Mouse (Mus musculus) left cerebral cortex, adult 9 months (tissue): ENCODE results near the gene Epb41l4b.

ENCODE experiments used
- DNase-seq, 2 experiments: peaks; one replicate each; pipeline ENCODE4 v3.0.0; 2022; ENCODE audit warnings: low spot score in 2 of 2

Gene Epb41l4b

DNA sequence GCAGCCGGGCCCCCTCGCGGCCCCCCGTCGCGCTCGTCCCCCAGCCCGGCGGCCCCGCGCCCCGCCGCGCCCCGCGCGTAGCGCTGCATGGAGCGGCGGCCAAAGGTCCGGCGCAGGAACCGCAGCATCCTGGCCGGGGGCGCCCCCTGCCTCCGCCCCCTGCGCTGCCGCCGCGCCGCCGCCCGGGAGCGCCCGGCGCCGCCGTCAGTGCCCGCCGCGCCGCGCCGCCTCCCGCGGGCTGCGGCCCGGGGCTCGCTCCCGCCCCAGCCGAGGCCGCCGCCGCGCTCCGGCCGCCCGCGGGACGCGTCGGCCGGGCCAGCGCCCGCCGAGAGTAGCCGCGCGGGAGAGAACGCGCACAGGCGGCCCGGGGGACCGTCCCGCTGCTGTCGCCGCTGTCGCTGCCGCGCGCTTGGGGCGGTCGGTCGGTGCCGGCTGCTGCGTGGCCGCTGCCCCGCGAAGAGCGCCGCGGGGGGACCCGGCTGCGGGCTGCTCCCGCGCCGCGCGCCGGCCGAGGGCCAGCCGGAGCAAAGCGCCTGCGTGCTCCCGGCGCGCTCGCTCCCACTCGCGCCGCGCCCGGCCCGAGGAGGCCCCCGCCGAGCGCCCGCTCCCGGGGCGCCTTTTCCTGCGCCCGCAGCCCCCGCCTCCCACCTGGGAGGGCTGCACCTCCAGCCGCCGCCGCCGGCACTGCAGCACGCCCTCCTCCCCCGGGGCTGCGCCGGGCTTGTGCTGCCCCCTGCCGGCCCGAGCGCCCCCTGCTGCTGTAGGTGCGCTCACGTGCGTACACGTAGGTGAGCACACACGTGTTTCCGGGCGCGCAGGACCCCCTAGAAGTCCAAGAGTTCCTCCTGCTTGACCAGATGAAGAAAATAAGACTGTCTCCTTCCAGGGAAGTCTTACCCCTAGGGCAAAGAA, at the start of gene Epb41l4b:
TSS of gene Epb41l4b (minus strand) at position 412 of the 912 bp plus-strand sequence.
- peak in 1 of 2 experiments; percentile 73 for DNase-seq

DNA sequence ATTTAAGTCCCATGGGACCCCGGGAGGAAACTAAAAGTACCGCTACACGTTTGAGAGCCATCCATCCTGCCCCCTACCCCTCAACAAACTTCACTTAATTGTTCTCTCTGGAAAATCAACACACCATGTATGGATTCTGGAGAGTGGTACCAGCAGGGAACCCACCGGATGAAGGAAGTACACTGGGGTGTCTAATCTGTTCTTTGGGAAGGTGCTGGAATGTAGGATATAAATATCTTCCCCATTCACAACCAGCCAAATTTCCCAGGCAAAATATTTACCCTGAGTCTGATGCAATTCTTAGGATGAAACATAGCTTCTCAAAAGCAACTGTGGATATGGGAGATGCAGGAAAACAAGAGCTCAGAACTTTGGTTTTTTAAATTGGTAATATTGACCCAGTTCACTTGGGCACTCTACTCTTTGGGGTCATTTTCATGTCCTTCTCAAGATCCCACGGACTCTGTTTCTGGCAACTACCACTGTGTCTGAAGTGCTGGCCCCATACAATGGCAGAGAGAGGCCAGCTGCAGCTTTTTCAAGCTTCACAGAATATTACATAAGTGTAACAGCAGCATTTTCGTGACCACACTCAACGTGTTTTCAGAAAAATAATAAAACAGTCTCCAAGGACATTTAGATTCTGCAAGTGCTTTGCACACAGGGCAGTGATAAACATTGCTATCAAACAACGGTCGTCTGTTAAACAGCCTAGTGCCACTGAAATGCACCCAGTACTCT, 48.5 kb upstream of the Epb41l4b start:
- DNase-seq = no peak

DNA sequence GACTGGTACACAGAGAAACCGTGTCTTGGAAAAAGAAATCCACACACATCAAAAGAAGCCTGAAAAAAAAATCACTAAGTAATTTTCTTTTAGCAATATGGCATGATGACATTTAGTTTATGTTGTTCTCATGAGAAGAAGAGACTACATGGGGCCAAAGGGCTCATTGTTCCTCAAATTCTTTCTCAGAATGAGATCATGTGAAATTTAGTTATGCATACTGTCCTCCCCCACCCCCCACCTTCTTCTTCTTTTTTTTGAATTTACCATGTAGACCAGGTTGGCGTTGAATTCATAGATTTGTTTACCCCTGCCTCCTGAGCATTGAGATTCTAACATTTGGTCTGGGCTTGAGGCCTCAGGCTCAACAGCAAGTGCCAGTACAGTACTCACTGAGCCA, 46.6 kb upstream of the Epb41l4b start:
- DNase-seq = no peak

DNA sequence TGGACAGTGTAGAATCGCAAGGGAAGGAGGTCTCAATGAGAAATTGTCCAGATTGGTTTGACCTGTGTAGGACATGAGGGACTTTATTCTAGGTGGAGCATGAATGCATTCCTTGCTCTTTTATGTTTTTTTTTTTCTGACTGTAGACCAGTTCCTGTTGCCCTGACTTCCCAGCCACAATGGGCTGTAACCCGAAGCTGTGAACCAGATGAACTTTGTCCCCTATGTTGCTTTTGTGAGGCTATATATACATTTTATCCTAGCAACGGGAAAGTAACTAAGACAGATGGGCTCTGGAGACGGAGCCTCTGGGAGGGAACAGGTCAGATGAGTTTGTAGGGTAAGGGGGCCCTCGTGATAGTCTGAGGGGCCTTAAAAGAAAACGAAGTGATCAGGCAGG, 42.8 kb upstream of the Epb41l4b start:
- DNase-seq = no peak

DNA sequence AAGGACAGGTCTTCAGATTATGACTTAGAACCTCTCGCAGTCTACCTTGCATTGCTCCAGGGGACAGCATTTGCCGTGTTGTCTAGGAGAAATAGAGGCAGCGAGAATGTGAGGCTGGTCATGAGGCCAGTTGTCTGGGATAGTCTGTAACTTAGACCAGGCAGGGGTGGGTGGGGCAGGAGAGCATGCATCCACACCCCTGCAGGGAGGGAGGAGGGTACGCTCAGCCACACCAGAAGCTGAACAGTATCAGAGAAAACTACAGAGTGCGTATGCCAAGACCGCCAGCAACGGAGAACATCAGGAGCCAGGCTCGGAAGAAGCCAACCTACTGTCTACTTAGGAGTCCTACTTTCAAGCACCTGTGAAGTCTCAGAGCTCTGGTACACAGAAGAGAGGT, 42.2 kb upstream of the Epb41l4b start:
- DNase-seq = no peak

DNA sequence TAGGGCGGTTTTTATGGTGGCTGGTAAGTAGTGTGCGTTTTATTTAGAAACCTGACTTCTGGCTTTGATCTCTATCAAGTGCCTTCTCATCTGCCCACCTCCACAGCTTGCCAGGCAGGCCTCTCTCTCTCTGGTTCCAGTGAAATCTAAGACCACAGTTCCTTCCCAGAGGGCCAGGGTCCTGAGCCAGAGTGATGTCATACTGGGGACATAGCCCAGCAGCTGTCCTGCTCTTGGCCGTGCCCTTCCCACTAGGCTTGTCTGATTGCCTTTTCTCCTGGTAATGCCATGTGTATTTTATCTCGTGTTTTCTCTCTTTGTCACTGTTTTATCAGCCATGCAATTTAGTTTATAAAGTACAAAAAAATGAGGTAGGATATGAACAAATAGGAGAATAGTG, 40.3 kb upstream of the Epb41l4b start:
- DNase-seq = no peak

DNA sequence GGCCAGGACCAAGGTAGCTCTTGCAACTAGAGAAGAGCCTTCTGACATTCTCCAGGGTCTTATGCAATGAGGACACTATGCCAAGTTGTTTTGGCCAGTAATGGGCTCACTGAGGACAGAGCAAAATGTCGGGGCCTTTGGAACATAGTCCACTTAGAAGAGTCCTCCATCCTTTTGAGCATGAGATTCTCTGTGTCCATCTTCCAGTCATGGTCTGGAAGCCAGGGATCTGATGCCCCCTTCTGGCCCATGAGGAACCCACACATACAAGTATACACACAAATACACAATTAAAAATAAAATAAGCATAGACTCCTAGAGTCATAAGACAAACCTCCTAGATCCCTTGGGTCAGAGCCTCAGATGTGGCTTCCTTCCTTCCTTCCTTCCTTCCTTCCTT, 38.3 kb upstream of the Epb41l4b start:
- no peak for DNase-seq

DNA sequence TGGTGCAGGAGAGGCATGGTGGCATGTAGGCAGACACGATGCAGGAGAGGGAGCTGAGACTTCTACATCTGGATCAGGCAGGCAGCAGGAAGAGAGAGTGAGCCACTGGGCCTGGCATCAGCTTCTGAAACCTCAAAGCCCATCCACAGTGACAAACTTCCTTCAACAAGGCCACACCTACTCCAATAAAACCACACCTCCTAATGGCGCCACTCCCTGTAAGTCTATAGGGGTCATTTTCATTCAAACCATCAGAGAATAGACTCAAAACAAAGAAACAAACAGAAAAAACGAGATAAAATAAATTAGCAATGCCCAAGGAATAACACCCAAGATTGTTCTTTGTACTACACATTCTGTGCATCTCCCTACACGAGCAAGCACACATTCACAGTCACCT, 35.6 kb upstream of the Epb41l4b start:
- DNase-seq = no peak

DNA sequence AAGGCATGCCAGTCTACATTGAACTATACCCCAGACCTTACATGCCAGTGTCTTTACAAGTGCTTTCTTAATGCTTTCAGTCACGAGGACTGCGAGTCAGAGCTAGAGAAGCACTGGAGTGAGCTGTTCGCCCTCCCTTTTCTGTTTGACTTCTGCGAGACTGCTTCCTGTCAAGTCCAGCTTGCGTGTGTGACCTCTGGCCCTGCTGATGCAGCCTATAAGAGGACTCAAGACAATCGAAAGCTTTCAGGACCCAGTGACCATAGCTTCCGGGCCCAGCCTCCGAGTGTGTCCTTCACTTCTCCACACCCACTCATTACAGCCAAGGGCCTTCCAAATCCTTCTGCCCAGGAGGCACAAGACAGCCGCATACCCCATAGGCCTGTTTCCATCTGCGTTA, 32.1 kb upstream of the Epb41l4b start:
- DNase-seq = no peak

DNA sequence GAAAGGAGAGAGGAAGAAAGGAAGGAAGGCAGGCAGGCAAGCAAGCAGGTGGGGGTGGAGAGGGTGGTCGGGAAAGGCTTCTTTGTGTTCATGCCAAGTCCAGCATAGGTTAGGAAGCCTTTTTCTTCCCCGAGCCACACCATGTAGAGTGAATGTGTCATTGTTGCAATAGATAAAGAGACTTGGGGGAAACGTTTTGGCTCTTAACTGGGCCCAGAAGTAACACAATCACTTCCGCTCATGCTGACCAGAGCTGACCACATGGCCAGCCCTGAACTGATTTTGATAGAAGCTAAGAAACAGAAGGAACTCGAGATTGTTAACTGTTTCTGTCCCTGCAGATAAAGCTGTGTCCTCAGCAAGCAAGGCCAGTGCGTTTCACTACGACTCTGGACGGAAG, 29.6 kb upstream of the Epb41l4b start:
- DNase-seq = no peak

DNA sequence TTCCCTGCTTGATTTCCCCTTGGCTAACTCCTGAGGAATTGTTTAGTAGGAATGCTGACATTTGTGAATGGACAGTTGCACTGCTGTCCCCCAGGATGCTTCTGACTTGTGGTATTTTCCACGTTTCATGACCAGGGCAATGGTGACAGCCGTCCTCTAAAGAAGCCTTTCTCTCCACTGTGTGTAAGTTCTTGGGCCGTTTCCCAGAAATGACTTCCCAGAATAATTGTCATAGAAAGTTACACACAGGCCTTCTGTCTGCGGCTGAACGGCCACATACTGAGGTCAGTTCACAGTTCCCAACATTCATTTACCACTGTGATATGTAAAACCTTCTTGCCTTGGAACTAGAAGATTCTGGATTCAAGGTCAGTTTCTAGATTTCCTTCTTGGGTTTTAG, 28.6 kb upstream of the Epb41l4b start:
- DNase-seq = peak in 1 of 2 experiments; percentile 36

DNA sequence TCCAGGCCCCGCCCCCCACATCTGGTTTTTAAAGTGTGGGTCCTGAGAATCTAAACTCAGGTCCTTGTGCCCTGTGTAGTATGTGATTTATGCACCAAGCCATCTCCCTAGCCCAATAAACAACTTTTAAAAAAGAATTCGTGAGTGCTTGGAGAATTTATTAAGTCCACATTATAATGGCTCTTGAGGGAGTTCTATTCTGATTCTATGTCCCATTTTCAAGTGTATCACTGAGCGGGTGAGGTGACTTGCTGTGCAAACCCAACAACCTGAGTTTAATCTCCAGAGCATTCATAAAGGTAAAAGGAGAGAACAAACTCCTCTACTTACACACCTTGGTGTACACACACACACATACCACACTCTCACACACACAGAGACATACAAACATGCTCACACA, 25.4 kb upstream of the Epb41l4b start:
- no peak for DNase-seq

DNA sequence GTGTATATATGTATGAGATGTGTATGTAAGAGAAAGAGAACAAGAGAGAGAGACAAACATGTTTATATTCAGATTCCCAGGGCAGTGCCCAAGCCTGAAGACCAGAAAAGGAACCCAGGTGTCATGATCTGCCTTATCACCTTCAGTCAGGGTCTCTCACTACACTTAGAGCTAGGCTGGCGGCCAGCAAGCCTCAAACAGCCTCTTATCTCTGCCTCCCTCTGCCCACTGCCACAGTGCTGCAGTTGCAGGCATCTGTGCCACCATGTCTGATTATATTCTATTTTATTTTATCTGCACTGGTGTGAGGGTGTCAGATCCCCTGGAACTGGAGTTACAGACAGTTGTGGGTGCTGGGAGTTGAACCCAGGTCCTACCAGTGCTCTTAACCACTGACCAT, 25.0 kb upstream of the Epb41l4b start:
- DNase-seq = no peak

DNA sequence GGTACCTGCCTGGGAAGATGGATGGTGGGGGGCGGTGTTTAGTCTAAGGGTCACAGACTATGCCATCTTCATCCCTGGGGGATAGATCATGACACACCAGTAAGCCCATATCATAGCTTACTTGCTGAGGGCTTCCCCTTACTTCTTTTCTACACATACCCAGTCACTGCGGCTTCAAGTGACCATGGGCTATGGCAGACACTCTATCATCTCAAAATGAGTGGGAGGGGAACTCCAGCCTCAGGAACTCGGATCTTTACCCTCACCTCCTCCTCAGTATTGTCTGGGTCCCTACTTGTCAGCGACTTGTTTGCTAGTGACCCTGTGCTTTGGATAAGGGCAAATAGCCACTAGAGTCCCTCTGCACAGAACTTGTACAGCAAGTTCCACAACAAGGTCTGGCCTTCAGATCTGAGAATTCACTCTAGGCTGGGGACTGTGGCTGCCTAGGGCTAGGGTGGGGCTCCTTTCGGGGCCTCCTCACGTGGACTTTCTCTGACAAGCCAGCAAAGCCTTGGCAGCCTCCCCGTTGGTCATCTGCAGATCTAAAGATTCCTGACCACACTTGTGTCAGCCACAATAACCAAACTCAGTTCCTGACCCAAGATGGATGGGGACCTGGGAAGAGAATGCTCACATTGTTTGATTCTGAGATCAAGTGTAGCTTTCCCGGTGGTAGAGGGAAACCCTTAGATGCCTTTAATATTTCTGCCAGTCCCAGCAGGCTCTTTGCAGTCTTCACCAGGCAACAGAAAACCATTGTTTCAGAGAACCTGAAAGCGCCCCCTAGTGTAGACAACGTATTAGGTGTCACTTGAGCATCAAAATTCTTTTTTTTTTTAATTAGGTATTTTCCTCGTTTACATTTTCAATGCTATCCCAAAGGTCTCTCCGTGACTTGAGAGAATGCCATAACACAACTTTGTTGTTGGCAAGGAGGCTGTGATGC, 24.0 kb upstream of the Epb41l4b start:
- DNase-seq = no peak

DNA sequence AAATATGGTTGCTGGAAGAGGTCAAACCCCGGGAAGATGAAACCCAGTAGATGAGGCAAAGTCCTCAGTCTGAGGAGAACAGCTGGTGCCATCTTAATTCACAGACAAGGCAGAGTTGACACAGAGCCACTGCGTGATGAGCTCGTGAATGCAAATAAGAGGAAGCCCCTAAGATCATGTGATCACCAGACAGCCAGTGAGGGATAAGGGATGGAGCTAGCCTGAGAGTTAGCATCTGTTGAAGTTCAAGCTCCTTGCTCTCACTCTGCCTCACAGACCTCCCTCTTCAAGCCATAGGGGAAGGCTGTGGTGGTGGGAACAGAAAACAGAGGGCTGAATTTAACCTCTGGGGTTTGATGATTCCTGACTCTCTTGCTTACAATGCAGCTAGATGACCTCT, 22.4 kb upstream of the Epb41l4b start:
- no peak for DNase-seq

DNA sequence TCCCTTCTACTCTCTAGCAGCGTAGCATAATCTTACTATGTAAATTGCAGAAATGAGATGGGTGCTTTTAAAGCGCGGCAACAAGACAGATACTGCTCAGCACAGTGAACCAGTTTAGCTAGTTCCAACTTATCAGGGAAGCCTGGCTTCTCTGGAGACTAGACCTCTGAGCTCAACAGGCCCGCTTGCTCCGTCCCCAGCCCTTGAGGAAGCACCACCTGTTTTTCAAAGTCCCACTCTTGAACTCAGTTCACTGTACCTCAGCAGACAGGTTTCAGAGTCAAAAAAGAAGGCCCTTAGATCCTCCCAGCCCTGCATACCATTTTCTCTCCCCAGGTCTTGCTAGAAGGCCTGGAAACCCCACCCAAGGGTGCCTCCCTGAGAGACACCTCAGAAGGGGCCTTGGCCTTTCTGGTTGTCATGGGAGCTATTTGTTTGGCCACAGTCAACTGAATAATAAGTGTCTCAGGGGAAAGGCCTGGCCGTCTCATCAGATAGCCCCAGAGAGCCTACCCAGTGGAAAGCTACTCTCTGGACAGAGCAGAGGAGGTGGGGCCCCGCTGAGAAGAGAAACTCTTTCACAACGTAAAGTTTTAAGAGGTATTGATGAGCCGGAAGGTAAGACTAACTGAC, 21.5 kb upstream of the Epb41l4b start:
- DNase-seq = no peak

DNA sequence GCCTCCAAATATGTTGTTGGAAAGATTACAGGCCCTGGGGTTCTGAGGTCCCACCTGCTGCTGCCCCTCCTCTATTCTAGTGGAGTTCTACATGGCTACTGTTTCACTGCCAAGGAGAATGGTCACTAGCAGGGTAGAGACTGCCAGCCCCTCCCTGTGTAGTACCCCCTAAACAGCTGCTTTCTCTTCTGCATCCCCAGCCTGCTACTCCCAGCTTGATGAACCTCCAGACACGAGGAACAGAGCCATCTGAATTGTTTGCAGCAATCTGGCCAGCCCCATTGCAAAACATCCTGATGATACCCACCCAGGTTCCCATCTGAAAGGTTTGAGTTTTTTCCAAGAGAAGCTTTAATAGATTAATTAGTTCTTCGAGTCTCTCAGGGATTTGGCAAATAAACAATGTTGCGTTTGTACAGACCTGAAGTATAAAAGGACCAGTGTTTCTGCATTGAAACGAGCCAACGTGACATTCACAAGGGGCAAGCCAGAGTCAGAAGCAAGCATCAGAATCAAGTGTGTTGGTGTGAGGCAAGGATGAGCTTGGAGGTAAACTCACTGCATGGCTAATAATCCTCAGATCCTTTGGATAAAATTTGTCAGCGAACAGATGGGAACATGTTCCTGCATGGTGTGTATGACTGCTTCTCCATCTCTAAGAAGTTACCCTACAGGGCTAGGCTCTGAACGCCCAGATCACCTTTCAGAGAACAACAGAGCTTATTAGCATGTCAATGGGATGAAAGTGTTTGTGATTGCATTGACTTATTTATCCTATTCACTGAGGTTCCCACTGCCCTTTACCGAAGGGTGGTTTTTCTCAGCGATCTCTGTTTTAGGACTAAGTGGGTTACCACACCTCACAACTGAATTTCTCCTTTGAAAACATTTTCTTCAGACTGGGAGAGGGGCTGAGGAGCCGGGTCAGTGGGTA, 19.8 kb upstream of the Epb41l4b start:
- peak in 1 of 2 experiments; percentile 13 for DNase-seq

DNA sequence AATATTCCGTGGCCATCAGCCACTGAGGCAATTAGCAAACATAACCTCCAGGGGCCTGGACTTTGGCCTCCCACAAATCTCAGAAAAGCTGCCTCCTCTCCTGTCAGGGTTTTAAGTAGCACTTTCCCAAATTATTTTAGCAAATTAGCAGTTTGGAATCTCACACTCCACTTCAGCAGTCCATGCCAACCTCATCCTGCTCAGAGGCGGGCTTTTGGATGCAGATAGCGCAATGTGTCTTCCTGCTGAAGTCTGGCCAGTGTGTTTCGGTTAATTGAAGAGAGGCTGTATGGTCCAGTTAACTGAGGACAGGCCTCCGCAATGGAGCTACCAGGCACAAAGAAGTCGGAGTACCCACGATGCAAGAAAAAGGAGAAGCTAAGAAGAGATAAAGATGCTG, 17.3 kb upstream of the Epb41l4b start:
- no peak for DNase-seq

DNA sequence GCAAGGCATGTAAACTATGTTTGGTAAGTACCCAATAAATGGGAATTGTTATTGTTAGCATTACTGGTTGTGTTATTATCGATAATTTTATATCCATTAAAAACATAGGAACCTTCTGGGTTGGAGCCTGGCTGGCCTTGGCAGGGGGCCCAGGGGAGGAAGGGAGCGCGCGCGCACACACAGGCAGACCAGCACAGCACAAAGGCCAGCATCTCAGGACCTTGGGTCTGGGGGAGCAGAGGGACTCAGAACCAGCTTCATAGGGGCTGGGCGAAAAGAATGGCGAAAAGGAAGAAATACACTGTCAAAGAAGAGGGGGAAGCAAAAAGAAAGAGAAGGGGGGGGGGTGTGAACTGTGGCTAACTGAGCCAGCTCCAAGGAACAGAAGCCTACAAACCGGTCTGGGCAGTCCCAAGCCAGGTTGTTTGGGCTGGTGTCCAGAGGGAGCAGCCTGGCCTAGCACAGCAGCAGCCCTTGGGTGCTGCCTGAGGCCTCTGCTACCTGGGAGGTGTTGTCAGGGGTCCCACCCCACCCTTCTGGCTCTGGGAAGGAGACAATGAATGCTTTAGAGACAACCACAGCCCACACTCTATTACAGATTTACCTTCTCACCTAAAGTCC, 13.4 kb upstream of the Epb41l4b start:
- DNase-seq = no peak

DNA sequence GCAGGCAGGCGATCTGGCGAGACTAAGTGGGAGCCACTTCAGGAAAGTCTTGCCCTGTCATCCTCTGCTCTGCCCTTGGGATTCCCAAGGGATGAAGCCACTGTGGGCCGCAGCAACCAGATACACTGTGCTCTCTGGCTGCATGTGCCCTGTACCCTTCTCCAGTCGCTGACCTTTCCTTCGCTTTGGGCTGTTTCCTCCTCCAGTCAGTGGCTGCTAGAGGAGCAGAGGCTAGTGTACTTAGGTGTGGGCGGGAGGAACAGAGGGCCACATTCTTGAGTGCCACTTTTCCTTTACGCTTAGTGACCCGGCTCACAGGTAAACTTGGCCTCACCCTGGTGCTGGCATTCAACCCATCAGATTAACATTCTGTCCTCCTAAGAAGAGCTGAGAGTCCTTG, 10.6 kb upstream of the Epb41l4b start:
- no peak for DNase-seq
